Mouse (Mus musculus): ENCODE measurements around the gene Slc5a4b. TPM values are rescaled to one million over a fixed set of nuclear protein-coding genes. Genes with fewer than 3 reads are reported as not detected.

Slc5a4b gene
- polyA plus RNA-seq, 1 experiment from 2014 or later = 1.7 TPM

DNA sequence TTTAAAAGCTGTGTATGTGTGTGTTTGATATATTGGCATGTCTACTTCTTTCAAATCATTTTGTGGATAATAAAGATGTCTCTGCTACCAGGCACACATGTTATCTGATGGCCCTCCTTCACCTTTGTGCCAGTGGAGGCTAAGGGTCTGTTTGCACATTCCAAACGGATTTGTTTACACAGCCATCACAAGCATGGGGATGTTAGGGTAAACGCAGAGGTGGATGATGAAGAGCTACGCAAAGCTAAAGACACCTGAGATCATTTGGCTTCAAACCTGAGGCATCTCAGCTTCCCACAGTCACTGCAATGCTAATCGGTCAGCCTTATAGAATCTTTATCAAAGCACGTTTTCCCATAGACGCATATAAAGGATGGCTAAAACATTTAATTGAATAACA is 61.8 kb downstream of the Slc5a4b start:
- TF ChIP-seq CTCF (IDR thresholded peaks at IDR 0.05; ENCODE audit: low read depth) = no peak
- 8% methylated on average over 6 of the region's 6 CpGs for WGBS
- Histone ChIP-seq H3K27ac (ENCODE audit: low read depth, low read length) (no peak overlapping the region), H3K4me3 (ENCODE audit: low read depth, low read length) (no peak overlapping the region), H3K36me3 (ENCODE audit: control insufficient read depth, insufficient read depth) (0 out of 2 replicates have a peak, but pooled peaks cover 5% of the 10 kb centered on the region), H3K4me2 (replicated peaks; ENCODE audit: low read depth) (no peak overlapping the region), H3K4me1 (replicated peaks; ENCODE audit: control insufficient read depth, insufficient read depth, low read length) (no peaks in the 10 kb centered on the region), H3K9ac (ENCODE audit: low read depth, low read length) (no peak overlapping the region), H3K9me3 (ENCODE audit: control insufficient read depth) (no peaks in the 10 kb centered on the region), H3K27me3 (replicated peaks; ENCODE audit: control insufficient read depth, insufficient read depth, low read length) (no peaks in the 10 kb centered on the region)
- ATAC-seq = no peak

DNA sequence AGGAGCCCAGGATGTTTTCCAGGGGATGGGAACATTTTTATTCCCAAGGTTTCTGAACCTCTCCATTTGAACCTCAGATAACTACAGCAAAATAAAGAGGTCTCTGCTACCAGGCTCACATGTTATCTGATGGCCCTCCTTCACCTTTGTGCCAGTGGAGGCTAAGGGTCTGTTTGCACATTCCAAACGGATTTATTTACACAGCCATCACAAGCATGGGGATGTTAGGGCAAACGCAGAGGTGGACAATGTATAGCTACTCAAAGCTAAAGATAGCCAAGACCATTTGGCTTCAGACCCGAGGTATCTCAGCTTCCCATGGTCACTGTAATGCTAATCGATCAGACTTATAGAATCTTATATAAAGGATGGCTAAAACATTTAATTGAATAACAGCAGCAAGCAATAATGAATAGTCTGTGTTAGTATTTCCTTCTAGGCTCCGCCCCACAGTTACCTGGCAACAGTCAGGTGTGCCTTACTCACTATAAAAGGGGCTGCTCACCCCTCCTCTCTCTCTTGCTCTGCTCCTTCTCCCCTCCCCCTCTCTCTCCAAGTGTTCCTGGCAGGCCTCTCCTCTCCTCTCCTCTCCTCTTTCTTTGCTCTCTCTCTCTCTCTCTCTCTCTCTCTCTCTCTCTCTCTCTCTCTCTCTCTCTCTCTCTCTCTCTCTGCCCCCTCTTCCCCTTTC is 63.4 kb downstream of the Slc5a4b start:
- Histone ChIP-seq H3K9me3 (ENCODE audit: control insufficient read depth) (no peaks in the 10 kb centered on the region), H3K9ac (ENCODE audit: low read depth, low read length) (no peak overlapping the region), H3K27ac (ENCODE audit: low read depth, low read length) (no peak overlapping the region), H3K27me3 (replicated peaks; ENCODE audit: control insufficient read depth, insufficient read depth, low read length) (no peaks in the 10 kb centered on the region), H3K4me3 (ENCODE audit: low read depth, low read length) (no peak overlapping the region), H3K4me1 (replicated peaks; ENCODE audit: control insufficient read depth, insufficient read depth, low read length) (no peaks in the 10 kb centered on the region), H3K4me2 (replicated peaks; ENCODE audit: low read depth) (no peak overlapping the region), H3K36me3 (ENCODE audit: control insufficient read depth, insufficient read depth) (peaks cover 6% of the 10 kb centered on the region; the same call in 1 of the 2 replicates)
- ATAC-seq = no peak
- WGBS = 21% methylated on average over 5 of the region's 5 CpGs
- TF ChIP-seq CTCF (IDR thresholded peaks at IDR 0.05; ENCODE audit: low read depth) = no peak

DNA sequence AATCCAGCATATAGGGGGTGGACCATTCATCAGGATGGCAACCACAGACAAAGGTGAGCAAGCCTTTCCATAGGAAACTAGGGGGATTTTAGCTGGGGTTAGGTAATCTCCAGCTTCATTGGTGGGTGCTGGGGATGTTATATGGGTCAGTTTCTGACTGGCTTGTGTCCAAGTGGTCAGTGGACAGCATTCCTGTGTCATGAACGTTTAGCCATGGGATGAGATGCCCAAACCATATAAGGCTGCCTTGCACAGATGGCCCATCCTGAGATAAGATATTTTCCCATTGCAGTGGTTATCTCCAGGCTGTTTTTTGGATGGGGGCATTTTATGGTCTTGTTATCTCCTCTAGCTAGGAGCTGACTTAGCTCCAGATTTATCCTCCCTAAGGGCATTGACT is 64.0 kb downstream of the Slc5a4b start:
- Histone ChIP-seq H3K4me1 (replicated peaks; ENCODE audit: control insufficient read depth, insufficient read depth, low read length) (no peaks in the 10 kb centered on the region), H3K4me2 (replicated peaks; ENCODE audit: low read depth) (no peak overlapping the region), H3K27me3 (replicated peaks; ENCODE audit: control insufficient read depth, insufficient read depth, low read length) (no peaks in the 10 kb centered on the region), H3K36me3 (ENCODE audit: control insufficient read depth, insufficient read depth) (peaks cover 6% of the 10 kb centered on the region; the same call in 1 of the 2 replicates), H3K27ac (ENCODE audit: low read depth, low read length) (no peak overlapping the region), H3K9me3 (ENCODE audit: control insufficient read depth) (no peaks in the 10 kb centered on the region), H3K9ac (ENCODE audit: low read depth, low read length) (no peak overlapping the region), H3K4me3 (ENCODE audit: low read depth, low read length) (no peak overlapping the region)
- TF ChIP-seq CTCF (IDR thresholded peaks at IDR 0.05; ENCODE audit: low read depth) = no peak
- ATAC-seq = no peak
- 4% methylated on average over 1 of the region's 1 CpGs for WGBS

DNA sequence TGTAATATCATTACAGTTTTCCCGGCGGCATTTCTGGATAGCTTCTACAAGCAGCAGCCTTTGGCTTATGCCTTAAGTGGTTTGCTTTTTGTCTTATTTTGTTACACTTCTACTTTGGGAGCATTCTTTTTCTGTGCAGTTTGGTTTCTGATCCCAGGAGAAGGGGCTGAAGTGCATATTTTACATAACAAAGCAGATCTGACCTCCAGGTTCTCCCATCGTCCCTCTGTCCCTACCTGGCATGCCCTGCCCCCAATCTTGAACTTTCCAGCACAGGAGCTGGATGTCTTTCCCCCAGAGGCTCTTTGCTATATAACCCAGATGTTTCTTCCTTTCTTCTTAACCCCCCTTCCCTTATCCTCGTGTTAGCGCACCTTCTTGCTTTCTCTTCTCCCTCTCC is 65.4 kb downstream of the Slc5a4b start:
- Histone ChIP-seq H3K9ac (ENCODE audit: low read depth, low read length) (no peak overlapping the region), H3K4me2 (replicated peaks; ENCODE audit: low read depth) (no peak overlapping the region), H3K4me1 (replicated peaks; ENCODE audit: control insufficient read depth, insufficient read depth, low read length) (no peaks in the 10 kb centered on the region), H3K9me3 (ENCODE audit: control insufficient read depth) (no peaks in the 10 kb centered on the region), H3K27me3 (replicated peaks; ENCODE audit: control insufficient read depth, insufficient read depth, low read length) (no peaks in the 10 kb centered on the region), H3K36me3 (ENCODE audit: control insufficient read depth, insufficient read depth) (peaks cover 9% of the 10 kb centered on the region), H3K4me3 (ENCODE audit: low read depth, low read length) (no peak overlapping the region), H3K27ac (ENCODE audit: low read depth, low read length) (no peak overlapping the region)
- ATAC-seq = no peak
- 54% methylated on average over 5 of the region's 5 CpGs for WGBS
- no peak for TF ChIP-seq CTCF (IDR thresholded peaks at IDR 0.05; ENCODE audit: low read depth)

DNA sequence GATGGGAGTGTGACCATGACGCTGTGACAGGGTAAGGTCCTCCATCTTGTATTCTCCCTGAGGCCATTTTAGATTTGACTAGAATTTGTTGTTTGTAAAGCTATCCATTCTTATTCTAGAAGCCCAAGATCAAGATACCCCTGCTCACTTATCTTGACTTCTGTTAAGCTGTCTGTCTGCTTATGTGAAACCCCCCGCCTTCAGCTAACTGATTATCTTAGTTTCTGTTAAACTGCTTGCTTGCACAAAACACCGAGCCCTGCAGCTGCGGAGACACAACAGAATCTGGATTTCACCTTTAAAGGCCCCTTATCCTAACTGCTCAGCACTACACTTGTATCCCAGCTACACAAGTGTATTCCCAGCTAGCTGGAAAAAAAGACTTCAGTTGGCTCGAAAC is 73.8 kb downstream of the Slc5a4b start:
- Histone ChIP-seq H3K9me3 (ENCODE audit: control insufficient read depth) (no peaks in the 10 kb centered on the region), H3K4me2 (replicated peaks; ENCODE audit: low read depth) (no peak overlapping the region), H3K9ac (ENCODE audit: low read depth, low read length) (no peak overlapping the region), H3K27ac (ENCODE audit: low read depth, low read length) (no peak overlapping the region), H3K4me1 (replicated peaks; ENCODE audit: control insufficient read depth, insufficient read depth, low read length) (peaks cover 4% of the 10 kb centered on the region; the same call in 1 of the 2 replicates), H3K27me3 (replicated peaks; ENCODE audit: control insufficient read depth, insufficient read depth, low read length) (no peaks in the 10 kb centered on the region), H3K4me3 (ENCODE audit: low read depth, low read length) (no peak overlapping the region), H3K36me3 (ENCODE audit: control insufficient read depth, insufficient read depth) (peaks cover 38% of the 10 kb centered on the region)
- WGBS = 93% methylated on average over 5 of the region's 5 CpGs
- TF ChIP-seq CTCF (IDR thresholded peaks at IDR 0.05; ENCODE audit: low read depth) = no peak
- ATAC-seq = no peak

DNA sequence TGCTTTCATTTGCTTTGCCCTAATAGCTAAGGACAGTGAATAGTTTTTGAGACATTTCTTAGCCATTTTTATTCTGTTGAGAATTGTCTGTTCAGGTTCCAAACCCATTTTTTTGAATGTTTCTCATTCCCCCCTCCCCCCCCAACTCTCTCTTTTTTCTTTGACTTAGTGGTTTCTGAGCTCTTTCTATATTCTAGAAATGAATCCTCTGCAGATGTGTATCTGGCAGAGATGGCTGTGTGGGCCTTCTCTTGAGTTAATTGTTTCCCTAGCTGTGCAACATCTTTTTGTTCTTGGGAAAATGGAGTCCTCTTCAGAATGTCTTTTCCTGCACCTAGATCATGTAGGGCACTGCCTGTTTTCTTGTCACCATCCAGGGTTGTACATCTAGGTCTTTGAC is 75.5 kb downstream of the Slc5a4b start:
- TF ChIP-seq CTCF (IDR thresholded peaks at IDR 0.05; ENCODE audit: low read depth) = no peak
- no peaks in the 10 kb centered on the region for H3K27me3 ChIP-seq (replicated peaks; ENCODE audit: control insufficient read depth, insufficient read depth, low read length)

More for the DNA sequence above, 75.5 kb downstream of the Slc5a4b start:
- H3K27ac ChIP-seq (ENCODE audit: low read depth, low read length) = no peak overlapping the region
- no peak overlapping the region for H3K9ac ChIP-seq (ENCODE audit: low read depth, low read length)
- no peaks in the 10 kb centered on the region for H3K9me3 ChIP-seq (ENCODE audit: control insufficient read depth)
- H3K4me3 ChIP-seq (ENCODE audit: low read depth, low read length) = no peak overlapping the region
- H3K4me1 ChIP-seq (replicated peaks; ENCODE audit: control insufficient read depth, insufficient read depth, low read length) = peaks cover 4% of the 10 kb centered on the region; the same call in 1 of the 2 replicates
- no peak for ATAC-seq
- no peak overlapping the region for H3K4me2 ChIP-seq (replicated peaks; ENCODE audit: low read depth)
- H3K36me3 ChIP-seq (ENCODE audit: control insufficient read depth, insufficient read depth) = peaks cover 34% of the 10 kb centered on the region

Data from intestine, postnatal 0 days (tissue).